Mouse (Mus musculus) bone marrow macrophage, adult 2 months (primary cell): Measurements from ENCODE around the gene Dclk1.

Experiments used
- CTCF ChIP-seq: IDR thresholded peaks from 2 replicates; pipeline ENCODE4 v1.5.1; 2012; ENCODE audit warnings: low read depth, mild to moderate bottlenecking, low read length, moderate library complexity
- POLR2A ChIP-seq: IDR thresholded peaks from 2 replicates; pipeline ENCODE4 v1.6.1; 2012; ENCODE audit warnings: mild to moderate bottlenecking, low read depth, low read length, borderline replicate concordance

- TF ChIP-seq CTCF (no peak), POLR2A (no peak)
These were observed 192.1 kb downstream of the Dclk1 start for GRCm38 (mm10) chr3:55434276-55434675.
